Mouse (Mus musculus) G1E (cell line): Measurements from ENCODE around the gene Mpl. TPM values are rescaled to one million over a fixed set of nuclear protein-coding genes. Genes with fewer than 3 reads are reported as not detected.

Source experiments
- ATAC-seq: 2 replicates; pipeline ENCODE4 v1.8.0; 2016; ENCODE audit warnings: mild to moderate bottlenecking; ENCODE audit not compliant: insufficient number of reproducible peaks, poor library complexity, low FRiP score, severe bottlenecking; ENCODE audit errors: extremely low read depth
- DNase-seq: peaks from one replicate; pipeline ENCODE4 v3.0.0; 2012; ENCODE audit warnings: low spot score
- H3K27me3 ChIP-seq: 2 replicates; pipeline ENCODE4 v1.6.1; 2012; ENCODE audit warnings: mild to moderate bottlenecking, low read length, inconsistent platforms; ENCODE audit not compliant: insufficient read depth
- H3K36me3 ChIP-seq: replicated peaks from 2 replicates; pipeline ENCODE3; 2012; ENCODE audit warnings: mild to moderate bottlenecking, inconsistent platforms
- H3K4me1 ChIP-seq: 2 replicates; pipeline ENCODE4 v1.6.1; 2012; ENCODE audit warnings: low read depth, low read length, inconsistent platforms, mixed read lengths; ENCODE audit not compliant: insufficient read depth
- H3K4me3 ChIP-seq: 2 replicates; pipeline ENCODE4 v1.5.1; 2012; ENCODE audit warnings: low read depth, mild to moderate bottlenecking, inconsistent platforms, low read length, moderate library complexity, mixed read lengths
- H3K9me3 ChIP-seq: replicated peaks from 2 replicates; pipeline ENCODE4 v1.6.1; 2012; ENCODE audit warnings: inconsistent platforms
- CTCF ChIP-seq: IDR thresholded peaks from 2 replicates; pipeline ENCODE4 v1.5.1; 2012; ENCODE audit warnings: low read depth, low read length, inconsistent platforms, mixed read lengths
- GATA1 ChIP-seq: IDR thresholded peaks from 2 replicates; pipeline ENCODE4 v1.6.1; 2012; ENCODE audit warnings: borderline replicate concordance, low read length, inconsistent platforms, mixed read lengths
- GATA2 ChIP-seq: IDR thresholded peaks from 2 replicates; pipeline ENCODE4 v1.6.1; 2012; ENCODE audit warnings: low read depth, low read length, inconsistent platforms, borderline replicate concordance
- POLR2AphosphoS5 ChIP-seq: IDR thresholded peaks from 2 replicates; pipeline ENCODE4 v1.6.1; 2012; ENCODE audit warnings: low read depth, low read length, inconsistent platforms; ENCODE audit not compliant: insufficient replicate concordance
- TAL1 ChIP-seq: conservative IDR thresholded peaks from 2 replicates; pipeline ENCODE4 v1.6.1; 2012; ENCODE audit warnings: low read depth, low read length, inconsistent platforms, mixed read lengths
- polyA plus RNA-seq: library from polyadenylated mRNA; stranded (reverse); fragments of >175 nt; gene quantifications from 2 replicates; pipeline ENCODE4 v1.2.3, GENCODE M21; 2012
- total RNA-seq, 2 experiments: library from RNA; stranded (forward) in 1 of 2; stranded (reverse) in 1 of 2; fragments of 200-1000 nt in 1 of 2; fragments of >200 nt in 1 of 2; fragmentation: Nextera tagmentation in 1 of 2; gene quantifications; 2 replicates each; pipeline ENCODE4 v1.2.3; 2014 to 2017

Gene Mpl
- total and polyA plus RNA-seq, 3 experiments = 0.05 to 1.0 TPM; not detected in 1

- DNase-seq = no peak
- Histone ChIP-seq H3K4me3 (no peak overlapping the region), H3K9me3 (no peaks in the 10 kb centered on the region), H3K4me1 (peaks cover 23% of the 10 kb centered on the region), H3K27me3 (no peaks in the 10 kb centered on the region), H3K36me3 (peaks cover 83% of the 10 kb centered on the region)
- no peak for TF ChIP-seq GATA1
- TF ChIP-seq POLR2AphosphoS5 = no peak
- TF ChIP-seq GATA2 = no peak
- TF ChIP-seq CTCF = no peak
- TF ChIP-seq TAL1 = no peak
- ATAC-seq = no peak
Measured at GRCm38 (mm10) chr4:118402701-118403100, 54.6 kb downstream of the Mpl start.

DNA sequence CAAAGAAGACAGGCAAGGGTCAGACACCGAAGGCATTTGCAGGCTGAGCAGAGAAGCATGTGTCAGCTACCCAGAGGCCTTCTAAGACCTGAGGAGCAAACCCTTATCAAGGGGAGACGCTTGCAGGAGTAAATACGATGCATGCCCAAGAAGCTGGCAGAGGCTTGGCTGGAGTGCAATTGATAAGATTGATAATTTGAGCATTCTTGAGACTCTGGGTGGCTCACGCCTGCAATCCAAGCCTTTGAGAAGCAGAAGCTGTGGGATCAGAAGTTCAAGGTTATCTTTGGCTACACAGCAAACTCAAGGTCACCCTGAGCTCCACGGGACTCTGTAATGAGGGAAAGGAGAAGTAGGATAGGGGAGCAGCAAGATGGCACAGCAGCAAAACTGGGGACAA is 55.4 kb downstream of the Mpl start:
- no peak for ATAC-seq
- Histone ChIP-seq H3K36me3 (peaks cover 84% of the 10 kb centered on the region), H3K9me3 (no peaks in the 10 kb centered on the region), H3K4me1 (peaks cover 15% of the 10 kb centered on the region), H3K27me3 (no peaks in the 10 kb centered on the region), H3K4me3 (no peak overlapping the region)
- DNase-seq = no peak
- TF ChIP-seq CTCF = no peak
- TF ChIP-seq POLR2AphosphoS5 = no peak
- TF ChIP-seq TAL1 = no peak
- TF ChIP-seq GATA1 = no peak
- no peak for TF ChIP-seq GATA2

DNA sequence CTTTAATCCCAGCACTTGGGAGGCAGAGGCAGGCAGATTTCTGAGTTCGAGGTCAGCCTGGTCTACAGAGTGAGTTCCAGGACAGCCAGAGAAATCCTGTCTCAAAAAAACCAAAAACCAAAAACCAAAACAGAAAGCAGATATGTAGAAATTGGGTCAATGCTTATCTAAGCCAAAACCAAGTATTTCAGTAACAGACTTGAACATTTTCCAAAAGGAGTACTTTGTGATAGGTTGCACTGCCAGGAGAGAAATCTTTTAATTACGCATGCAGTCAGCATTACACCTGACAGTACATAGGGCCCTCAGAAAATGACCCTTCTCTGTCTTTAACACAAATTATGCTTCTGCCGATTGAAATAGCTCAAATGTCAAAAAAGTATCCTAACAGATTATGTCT is 55.9 kb downstream of the Mpl start:
- peaks cover 87% of the 10 kb centered on the region for H3K36me3 ChIP-seq
- no peak for ATAC-seq
- H3K4me3 ChIP-seq = no peak overlapping the region
- TF ChIP-seq CTCF = no peak
- TF ChIP-seq GATA1 = no peak
- no peak for TF ChIP-seq GATA2
- no peak for TF ChIP-seq POLR2AphosphoS5
- no peak for TF ChIP-seq TAL1
- H3K27me3 ChIP-seq = no peaks in the 10 kb centered on the region
- no peaks in the 10 kb centered on the region for H3K9me3 ChIP-seq
- DNase-seq = no peak
- H3K4me1 ChIP-seq = peaks cover 12% of the 10 kb centered on the region

GRCm38 (mm10) chr4:118398400-118398799 is 58.9 kb downstream of the Mpl start:
- DNase-seq (no peak), ATAC-seq (no peak)
- H3K4me3 ChIP-seq = no peak overlapping the region
- no peaks in the 10 kb centered on the region for H3K27me3 ChIP-seq
- no peaks in the 10 kb centered on the region for H3K4me1 ChIP-seq
- no peaks in the 10 kb centered on the region for H3K9me3 ChIP-seq
- H3K36me3 ChIP-seq = peaks cover 99% of the 10 kb centered on the region
- TF ChIP-seq TAL1 (no peak), CTCF (no peak), GATA2 (no peak), POLR2AphosphoS5 (no peak), GATA1 (no peak)

DNA sequence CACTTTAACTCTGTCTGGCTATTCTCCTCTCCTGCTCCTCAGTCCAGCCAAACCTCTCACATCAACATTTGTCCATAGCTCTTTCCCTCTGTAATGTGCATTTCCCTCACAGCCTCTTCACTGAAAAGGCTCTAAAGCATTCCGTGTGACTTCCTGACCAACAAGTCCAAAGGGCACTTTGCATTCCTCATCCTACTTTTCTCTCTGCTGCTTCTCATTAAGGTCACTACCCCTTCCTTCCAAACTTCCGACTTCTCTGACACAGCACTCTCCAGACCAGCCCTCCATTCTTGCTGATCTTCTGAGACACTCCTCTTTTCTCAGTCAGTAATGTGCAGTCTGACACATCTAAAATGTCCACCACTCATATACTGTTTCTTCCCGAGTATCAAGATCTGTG is 60.9 kb downstream of the Mpl start:
- H3K9me3 ChIP-seq = no peaks in the 10 kb centered on the region
- DNase-seq (no peak), ATAC-seq (no peak)
- H3K4me3 ChIP-seq = no peak overlapping the region
- peaks cover 99% of the 10 kb centered on the region for H3K36me3 ChIP-seq
- no peaks in the 10 kb centered on the region for H3K27me3 ChIP-seq
- H3K4me1 ChIP-seq = no peaks in the 10 kb centered on the region
- no peak for TF ChIP-seq TAL1
- no peak for TF ChIP-seq POLR2AphosphoS5
- TF ChIP-seq CTCF = no peak

DNA sequence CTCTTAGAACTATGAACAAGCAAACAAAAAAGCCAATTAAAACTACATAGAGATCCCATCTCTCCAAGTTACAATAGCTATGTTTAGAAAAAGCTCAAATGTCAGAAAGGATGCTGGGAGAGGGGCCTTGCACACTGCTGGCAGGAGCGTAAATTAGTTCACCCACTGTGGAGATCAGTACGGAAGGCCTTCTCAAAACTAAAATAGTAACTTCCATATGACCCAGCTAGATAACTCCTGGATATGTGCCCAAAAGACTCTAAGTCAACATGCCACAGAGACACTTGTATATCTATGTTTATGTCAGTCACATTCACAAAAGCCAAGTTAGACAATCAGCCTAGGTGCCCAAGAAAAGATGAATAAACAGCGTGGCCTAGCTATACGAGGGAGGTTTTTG is 62.0 kb downstream of the Mpl start:
- Histone ChIP-seq H3K36me3 (peaks cover 99% of the 10 kb centered on the region), H3K9me3 (no peaks in the 10 kb centered on the region), H3K4me3 (no peak overlapping the region), H3K4me1 (no peaks in the 10 kb centered on the region), H3K27me3 (no peaks in the 10 kb centered on the region)
- DNase-seq (no peak), ATAC-seq (no peak)
- TF ChIP-seq GATA1 = no peak
- TF ChIP-seq GATA2 = no peak
- no peak for TF ChIP-seq TAL1
- no peak for TF ChIP-seq POLR2AphosphoS5
- no peak for TF ChIP-seq CTCF

DNA sequence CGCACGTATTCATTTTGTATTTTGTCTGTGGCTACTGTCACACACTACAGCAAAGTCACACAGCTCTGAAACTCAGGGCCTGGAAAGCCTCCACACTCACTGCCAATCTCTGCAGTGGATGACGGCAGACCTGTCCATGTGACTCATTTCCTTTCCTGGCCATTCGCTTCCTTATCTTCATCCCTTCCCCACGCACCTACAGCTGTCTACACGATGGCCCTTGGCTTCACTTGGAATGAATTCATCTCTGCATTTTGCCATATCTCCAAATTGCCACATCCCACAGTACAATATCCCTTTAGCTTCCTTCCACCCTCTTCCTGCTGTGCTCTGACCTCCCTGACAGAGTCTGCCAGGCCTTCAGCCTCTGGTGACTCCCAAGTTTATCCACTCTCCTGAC is 62.8 kb downstream of the Mpl start:
- H3K27me3 ChIP-seq = no peaks in the 10 kb centered on the region
- no peak for ATAC-seq

More for the DNA sequence above, 62.8 kb downstream of the Mpl start:
- no peaks in the 10 kb centered on the region for H3K4me1 ChIP-seq
- no peak for DNase-seq
- H3K4me3 ChIP-seq = no peak overlapping the region
- H3K36me3 ChIP-seq = peaks cover 99% of the 10 kb centered on the region
- no peak for TF ChIP-seq CTCF
- no peak for TF ChIP-seq GATA2
- TF ChIP-seq GATA1 = no peak
- no peak for TF ChIP-seq TAL1
- no peak for TF ChIP-seq POLR2AphosphoS5
- H3K9me3 ChIP-seq = no peaks in the 10 kb centered on the region

Other genes starting within 250 kb of the Mpl start
- gene Ptprf, start 166.1 kb downstream of the Mpl start, total RNA-seq (2014; fragmentation: Nextera tagmentation) = not detected in 2 replicates
- 0.06 and 0.27 TPM in 2 replicates for gene Ptprf, start 166.1 kb downstream of the Mpl start, total RNA-seq (2017)
- gene Ptprf, start 166.1 kb downstream of the Mpl start, polyA plus RNA-seq = not detected in 2 replicates
- 28.3 and 28.5 TPM in 2 replicates for gene Szt2, start 48.2 kb downstream of the Mpl start, total RNA-seq (2014; fragmentation: Nextera tagmentation)
- 5.2 and 6.2 TPM in 2 replicates for gene Szt2, start 48.2 kb downstream of the Mpl start, total RNA-seq (2017)
- gene Szt2, start 48.2 kb downstream of the Mpl start, polyA plus RNA-seq = 64.3 and 82.7 TPM in 2 replicates
- gene Med8, start 48.2 kb downstream of the Mpl start, total RNA-seq (2014; fragmentation: Nextera tagmentation) = 73.5 and 87.0 TPM in 2 replicates
- gene Med8, start 48.2 kb downstream of the Mpl start, total RNA-seq (2017) = 124 and 133 TPM in 2 replicates
- gene Med8, start 48.2 kb downstream of the Mpl start, polyA plus RNA-seq = 43.4 and 45.0 TPM in 2 replicates
- 95.3 and 122 TPM in 2 replicates for gene Elovl1, start 29.4 kb downstream of the Mpl start, total RNA-seq (2014; fragmentation: Nextera tagmentation)
- gene Elovl1, start 29.4 kb downstream of the Mpl start, total RNA-seq (2017) = 117 and 138 TPM in 2 replicates
- 82.4 and 98.1 TPM in 2 replicates for gene Elovl1, start 29.4 kb downstream of the Mpl start, polyA plus RNA-seq
- gene Cdc20, start 20.2 kb downstream of the Mpl start, total RNA-seq (2014; fragmentation: Nextera tagmentation) = 43.7 and 52.5 TPM in 2 replicates
- gene Cdc20, start 20.2 kb downstream of the Mpl start, total RNA-seq (2017) = 86.2 and 97.4 TPM in 2 replicates
- gene Cdc20, start 20.2 kb downstream of the Mpl start, polyA plus RNA-seq = 153 and 175 TPM in 2 replicates
- not detected in 2 replicates for gene Tie1, start 32.5 kb upstream of the Mpl start, total RNA-seq (2014; fragmentation: Nextera tagmentation)
- 0.05 TPM in 1 of 2 replicates, not detected in the other for gene Tie1, start 32.5 kb upstream of the Mpl start, total RNA-seq (2017)
- gene Tie1, start 32.5 kb upstream of the Mpl start, polyA plus RNA-seq = 0.01 TPM in 1 of 2 replicates, not detected in the other
- gene 2610528J11Rik, start 69.5 kb upstream of the Mpl start, total RNA-seq (2014; fragmentation: Nextera tagmentation) = not detected in 2 replicates
- not detected in 2 replicates for gene 2610528J11Rik, start 69.5 kb upstream of the Mpl start, total RNA-seq (2017)
- gene 2610528J11Rik, start 69.5 kb upstream of the Mpl start, polyA plus RNA-seq = not detected in 2 replicates
- not detected in 2 replicates for gene Tmem125, start 86.5 kb upstream of the Mpl start, total RNA-seq (2014; fragmentation: Nextera tagmentation)
- 0.22 TPM in 1 of 2 replicates, not detected in the other for gene Tmem125, start 86.5 kb upstream of the Mpl start, total RNA-seq (2017)
- not detected in 2 replicates for gene Tmem125, start 86.5 kb upstream of the Mpl start, polyA plus RNA-seq
- not detected in 2 replicates for gene Cfap57, start 163.3 kb upstream of the Mpl start, total RNA-seq (2014; fragmentation: Nextera tagmentation)
- gene Cfap57, start 163.3 kb upstream of the Mpl start, total RNA-seq (2017) = 0.05 TPM in 1 of 2 replicates, not detected in the other
- not detected in 2 replicates for gene Cfap57, start 163.3 kb upstream of the Mpl start, polyA plus RNA-seq
- gene Ebna1bp2, start 163.3 kb upstream of the Mpl start, total RNA-seq (2014; fragmentation: Nextera tagmentation) = 116 and 153 TPM in 2 replicates
- 116 and 127 TPM in 2 replicates for gene Ebna1bp2, start 163.3 kb upstream of the Mpl start, total RNA-seq (2017)
- gene Ebna1bp2, start 163.3 kb upstream of the Mpl start, polyA plus RNA-seq = 25.0 and 41.7 TPM in 2 replicates
- not detected in 2 replicates for gene Olfr62, start 201.4 kb upstream of the Mpl start, total RNA-seq (2014; fragmentation: Nextera tagmentation)
- 0.11 TPM in 1 of 2 replicates, not detected in the other for gene Olfr62, start 201.4 kb upstream of the Mpl start, total RNA-seq (2017)
- not detected in 2 replicates for gene Olfr62, start 201.4 kb upstream of the Mpl start, polyA plus RNA-seq
- not detected in 2 replicates for gene Olfr1342, start 235.2 kb upstream of the Mpl start, total RNA-seq (2014; fragmentation: Nextera tagmentation)
- 0.11 TPM in 1 of 2 replicates, not detected in the other for gene Olfr1342, start 235.2 kb upstream of the Mpl start, total RNA-seq (2017)
- gene Olfr1342, start 235.2 kb upstream of the Mpl start, polyA plus RNA-seq = not detected in 2 replicates
- gene Olfr1341, start 246.0 kb upstream of the Mpl start, total RNA-seq (2014; fragmentation: Nextera tagmentation) = not detected in 2 replicates
- 0.12 and 0.16 TPM in 2 replicates for gene Olfr1341, start 246.0 kb upstream of the Mpl start, total RNA-seq (2017)
- gene Olfr1341, start 246.0 kb upstream of the Mpl start, polyA plus RNA-seq = not detected in 2 replicates